Mouse (Mus musculus): ENCODE measurements at regions not wholly inside any gene's neighbourhood (a gene's known extent, or its start where the extent isn't known, plus 50 kb on each side); places are given as distances from the start of the nearest gene placed in this dataset.

DNA sequence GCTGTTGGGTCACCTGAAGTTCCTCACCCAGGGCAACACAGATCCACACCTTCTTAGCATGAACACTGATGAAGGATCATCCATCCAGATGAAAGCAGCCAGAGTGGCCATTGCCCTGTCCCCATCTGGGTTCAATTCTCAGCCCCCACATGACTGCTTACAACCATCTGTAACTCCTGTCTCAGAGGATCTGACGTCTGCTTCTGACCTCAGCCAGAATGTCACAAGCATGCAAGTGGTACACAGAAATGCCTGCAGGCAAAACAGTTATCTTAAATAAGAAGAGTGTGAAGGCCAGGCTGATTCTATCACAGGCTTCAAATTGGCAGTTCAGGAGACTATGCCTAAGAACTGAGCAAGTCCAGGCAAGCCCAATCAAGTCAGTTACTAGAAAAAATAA lies 76.2 kb upstream of the Dlg1 start:
- no peak for ATAC-seq (replicated peaks in 1 of 2; ENCODE audit: insufficient read depth in 1 of 2, low FRiP score in 2 of 2, low TSS enrichment in 1 of 2, low read depth in 1 of 2, poor library complexity in 2 of 2, severe bottlenecking in 2 of 2)

- no peak for ATAC-seq (replicated peaks in 1 of 2; ENCODE audit: insufficient read depth in 1 of 2, low FRiP score in 2 of 2, low TSS enrichment in 1 of 2, low read depth in 1 of 2, poor library complexity in 2 of 2, severe bottlenecking in 2 of 2)
Observed at GRCm38 (mm10) chr16:31589576-31589975, 73.7 kb upstream of the Dlg1 start.

- no peak for ATAC-seq (replicated peaks in 1 of 2; ENCODE audit: insufficient read depth in 1 of 2, low FRiP score in 2 of 2, low TSS enrichment in 1 of 2, low read depth in 1 of 2, poor library complexity in 2 of 2, severe bottlenecking in 2 of 2)
Observed at GRCm38 (mm10) chr16:31591565-31591964, 71.7 kb upstream of the Dlg1 start.

DNA sequence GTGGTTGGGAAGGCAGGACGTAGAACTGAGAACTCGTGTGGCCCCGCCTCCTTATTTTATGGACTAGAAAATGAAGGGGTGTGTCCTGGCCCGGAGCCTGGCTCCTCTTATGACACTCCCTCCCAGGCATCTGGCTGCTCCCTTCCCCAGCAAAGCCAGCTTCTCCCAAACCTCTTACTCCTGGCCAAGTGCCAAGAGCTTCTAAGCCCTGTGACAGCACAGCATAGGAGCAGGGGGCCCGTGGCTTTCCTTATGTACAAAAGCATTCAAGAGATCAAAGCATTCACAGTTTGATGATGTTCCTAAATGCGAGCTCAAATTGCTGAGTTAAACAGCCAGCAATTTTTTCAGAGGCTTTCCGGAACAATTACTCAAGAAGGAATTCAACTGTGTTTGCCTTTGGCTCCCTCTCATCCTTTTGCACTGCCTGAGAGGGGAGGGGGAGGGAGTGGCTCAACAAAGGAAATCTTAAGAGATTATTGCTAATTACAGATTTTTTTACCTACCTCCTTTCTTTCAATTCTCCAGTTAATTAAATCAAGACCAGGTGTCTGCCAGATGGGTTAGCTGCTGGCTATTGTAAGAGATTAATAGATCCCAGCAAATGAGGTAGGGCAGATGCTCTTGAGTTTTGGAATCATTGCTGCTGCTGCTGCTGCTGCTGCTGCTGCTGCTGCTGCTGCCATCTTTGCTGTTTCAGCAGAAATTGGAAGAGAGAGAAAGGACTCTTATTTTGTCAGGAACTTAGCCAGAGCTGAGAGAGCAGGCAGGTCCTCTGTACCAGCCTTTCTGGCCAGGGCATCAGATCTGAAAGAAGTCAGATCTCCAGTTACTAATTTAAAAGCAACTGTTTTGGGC lies 71.0 kb upstream of the Dlg1 start:
- peak in 1 of 2 experiments; percentile 22; a peak in 1 of 4 replicates for ATAC-seq (replicated peaks in 1 of 2; ENCODE audit: insufficient read depth in 1 of 2, low FRiP score in 2 of 2, low TSS enrichment in 1 of 2, low read depth in 1 of 2, poor library complexity in 2 of 2, severe bottlenecking in 2 of 2)

GRCm38 (mm10) chr16:31592973-31593683 lies 70.1 kb upstream of the Dlg1 start:
- no peak for ATAC-seq (replicated peaks in 1 of 2; ENCODE audit: insufficient read depth in 1 of 2, low FRiP score in 2 of 2, low TSS enrichment in 1 of 2, low read depth in 1 of 2, poor library complexity in 2 of 2, severe bottlenecking in 2 of 2)

- 0 out of 4 replicates have a peak, but pooled peaks of 1 of the 2 experiments have one; percentile 3 for ATAC-seq (replicated peaks in 1 of 2; ENCODE audit: insufficient read depth in 1 of 2, low FRiP score in 2 of 2, low TSS enrichment in 1 of 2, low read depth in 1 of 2, poor library complexity in 2 of 2, severe bottlenecking in 2 of 2)
Observed at GRCm38 (mm10) chr16:31597965-31598364, 65.3 kb upstream of the Dlg1 start.

- ATAC-seq (replicated peaks in 1 of 2; ENCODE audit: insufficient read depth in 1 of 2, low FRiP score in 2 of 2, low TSS enrichment in 1 of 2, low read depth in 1 of 2, poor library complexity in 2 of 2, severe bottlenecking in 2 of 2) = peak; percentile 49 to 64; a peak in 3 of 4 replicates
Observed at GRCm38 (mm10) chr16:31598409-31598988, 64.7 kb upstream of the Dlg1 start.

DNA sequence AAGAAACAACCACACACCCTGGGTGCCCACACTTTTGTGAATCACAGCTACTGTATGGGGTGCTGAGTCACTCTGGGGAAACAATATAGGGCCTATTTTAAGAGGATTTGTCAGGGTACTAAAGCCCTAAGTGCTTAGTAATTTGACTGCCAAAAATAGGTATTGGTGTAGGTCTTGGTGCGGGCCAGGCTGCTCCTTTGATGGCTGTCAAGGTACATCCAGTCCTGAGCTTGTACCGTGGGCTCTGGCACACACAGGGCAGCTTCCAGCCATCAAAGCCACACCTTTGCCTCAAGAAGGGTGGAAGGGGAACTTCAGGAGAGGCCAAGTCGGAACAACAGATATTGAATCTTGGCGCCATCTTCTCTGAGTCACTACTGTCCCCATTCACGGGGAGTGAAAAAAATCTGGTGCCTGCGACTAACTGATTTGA lies 64.2 kb upstream of the Dlg1 start:
- no peak for ATAC-seq (replicated peaks in 1 of 2; ENCODE audit: insufficient read depth in 1 of 2, low FRiP score in 2 of 2, low TSS enrichment in 1 of 2, low read depth in 1 of 2, poor library complexity in 2 of 2, severe bottlenecking in 2 of 2)

GRCm38 (mm10) chr16:31601278-31601677 lies 62.0 kb upstream of the Dlg1 start:
- no peak for ATAC-seq (replicated peaks in 1 of 2; ENCODE audit: insufficient read depth in 1 of 2, low FRiP score in 2 of 2, low TSS enrichment in 1 of 2, low read depth in 1 of 2, poor library complexity in 2 of 2, severe bottlenecking in 2 of 2)

DNA sequence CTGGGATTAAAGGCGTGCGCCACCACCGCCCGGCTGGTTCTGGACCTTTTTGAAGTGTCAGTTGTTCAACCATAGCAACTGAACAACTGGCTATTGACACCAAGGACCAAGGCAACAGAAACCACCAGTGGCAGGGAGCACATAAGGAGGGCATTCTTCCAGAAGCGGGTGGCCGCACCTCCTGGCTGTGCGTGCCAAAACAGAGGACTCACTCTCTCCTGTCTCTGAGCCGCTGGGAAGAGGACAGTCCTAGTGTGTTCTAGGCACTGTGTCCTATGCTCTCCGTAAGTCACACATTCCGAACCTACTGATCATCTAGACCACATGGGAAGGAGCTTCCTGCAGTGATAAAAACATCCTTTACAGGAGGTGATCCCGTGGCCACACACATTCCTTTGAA lies 60.1 kb upstream of the Dlg1 start:
- ATAC-seq (replicated peaks in 1 of 2; ENCODE audit: insufficient read depth in 1 of 2, low FRiP score in 2 of 2, low TSS enrichment in 1 of 2, low read depth in 1 of 2, poor library complexity in 2 of 2, severe bottlenecking in 2 of 2) = no peak

DNA sequence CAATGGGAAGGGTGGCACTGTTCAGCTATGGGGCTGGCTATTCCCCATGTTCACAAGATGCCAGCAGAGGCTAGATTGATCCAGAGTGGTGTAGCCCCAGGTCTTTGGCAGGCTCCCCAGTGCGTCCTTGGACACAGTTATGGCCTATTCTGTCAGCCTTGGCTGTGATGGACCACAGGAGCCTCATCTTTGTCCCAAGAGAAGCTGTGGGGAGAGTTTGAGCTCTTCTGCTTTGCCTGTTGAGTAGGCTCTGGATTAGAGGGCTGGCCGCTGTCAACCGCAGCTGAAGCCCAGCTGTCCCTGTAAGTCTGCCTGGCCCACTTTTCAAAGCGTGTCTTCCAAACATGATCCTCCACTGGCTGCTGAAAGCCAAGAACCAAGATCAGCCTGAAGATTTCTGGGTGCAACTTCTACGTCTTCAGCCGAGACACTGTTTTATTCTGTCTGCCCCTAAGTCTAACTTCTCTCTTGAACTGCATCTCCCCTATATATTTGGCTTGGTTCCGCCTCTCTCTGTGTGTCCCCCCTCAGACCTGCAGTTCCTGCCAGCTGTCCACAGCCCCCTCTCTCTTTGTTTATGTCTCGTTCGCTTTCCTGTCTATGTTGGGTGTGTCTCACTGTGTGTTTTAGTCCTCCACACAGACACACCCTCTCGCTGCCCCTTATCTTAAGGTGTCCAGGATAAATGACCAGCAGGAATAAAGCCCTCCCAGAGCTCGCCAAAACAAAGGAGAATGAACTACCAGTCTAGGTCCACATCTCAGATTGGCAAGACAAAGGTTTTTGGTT lies 56.7 kb upstream of the Dlg1 start:
- ATAC-seq (replicated peaks in 1 of 2; ENCODE audit: insufficient read depth in 1 of 2, low FRiP score in 2 of 2, low TSS enrichment in 1 of 2, low read depth in 1 of 2, poor library complexity in 2 of 2, severe bottlenecking in 2 of 2) = no peak

DNA sequence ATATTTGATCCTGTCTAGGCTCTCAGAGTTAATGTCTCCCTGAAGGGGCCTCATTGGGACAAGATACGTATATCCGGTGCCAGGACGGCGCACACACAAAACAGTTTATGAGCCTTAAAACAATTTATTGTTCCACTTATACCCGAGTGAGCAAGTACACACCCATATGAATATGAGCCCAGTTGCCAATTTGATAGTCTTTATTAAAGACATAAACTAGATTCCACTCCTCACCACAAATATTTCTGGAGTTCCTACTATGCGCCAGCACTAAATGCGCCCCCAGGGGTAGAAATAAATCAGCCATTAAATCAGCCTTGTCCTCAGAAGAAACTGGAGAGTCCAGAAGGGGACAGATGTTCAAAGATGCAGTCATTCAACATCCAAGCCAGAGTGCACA lies 54.3 kb upstream of the Dlg1 start:
- no peak for ATAC-seq (replicated peaks in 1 of 2; ENCODE audit: insufficient read depth in 1 of 2, low FRiP score in 2 of 2, low TSS enrichment in 1 of 2, low read depth in 1 of 2, poor library complexity in 2 of 2, severe bottlenecking in 2 of 2)

- no peak for ATAC-seq (replicated peaks in 1 of 2; ENCODE audit: insufficient read depth in 1 of 2, low FRiP score in 2 of 2, low TSS enrichment in 1 of 2, low read depth in 1 of 2, poor library complexity in 2 of 2, severe bottlenecking in 2 of 2)
Observed at GRCm38 (mm10) chr16:31609394-31610172, 53.7 kb upstream of the Dlg1 start.

Measured in hematopoietic stem cell, adult 5-6 weeks (primary cell).